Mouse (Mus musculus): ENCODE measurements around the gene Hist1h2bg. TPM values are rescaled to one million over a fixed set of nuclear protein-coding genes. Genes with fewer than 3 reads are reported as not detected.
A peak's percentile ranks its signal among the peaks of the same experiment; 100 is the strongest.

Gene Hist1h2bg
- total RNA-seq, 4 experiments from 2014 or later, result 18.1 to 34.4 (median 24.0) TPM

- DNase-seq (ENCODE audit: low spot score), result no peak
These were observed 40.4 kb downstream of the Hist1h2bg start for GRCm38 (mm10) chr13:23611638-23612037.

GRCm38 (mm10) chr13:23620056-23620732 lies 49.0 kb downstream of the Hist1h2bg start:
- DNase-seq (ENCODE audit: low spot score), result no peak

GRCm38 (mm10) chr13:23620733-23621531 lies 49.7 kb downstream of the Hist1h2bg start, which contains the start of gene Hist1h2be:
TSS of gene Hist1h2be (minus strand) at chr13:23621124.
- peak; percentile 87 for DNase-seq (ENCODE audit: low spot score)

Small RNA genes lying within 50 kb of the gene (microRNA-seq; reads per million reads assigned to microRNA genes)
- gene Gm44297 (not detected), gene Gm44359 (not detected), gene Gm44394 (not detected)

Other genes starting within 250 kb of the Hist1h2bg start
- 10 to 100 TPM; 12.3 to 15.4 (median 14.7) TPM for gene Zfp322a, start 202.2 kb upstream of the Hist1h2bg start, total RNA-seq (2022)
- 1 to 10 TPM; 4.1 to 4.8 (median 4.7) TPM for gene Abt1, start 147.5 kb upstream of the Hist1h2bg start, total RNA-seq (2022)
- gene Btn1a1, start 105.5 kb upstream of the Hist1h2bg start, total RNA-seq (2022), result not detected
- not detected for gene Btn2a2, start 82.5 kb upstream of the Hist1h2bg start, total RNA-seq (2022)
- 100 to 1,000 TPM; 231 to 254 (median 246) TPM for gene Hist1h4h, start 40.3 kb upstream of the Hist1h2bg start, total RNA-seq (2022)
- 10 to 100 TPM in 1 of 4 experiments, 1 to 10 TPM in 3; 2.4 to 17.9 (median 5.5) TPM for gene Hist1h2af, start 37.5 kb upstream of the Hist1h2bg start, total RNA-seq (2022)
- gene Hist1h3g, start 36.0 kb upstream of the Hist1h2bg start, total RNA-seq (2022), result 1 to 10 TPM; 3.4 to 5.0 (median 3.8) TPM
- gene Hist1h2bh, start 28.0 kb upstream of the Hist1h2bg start, total RNA-seq (2022), result 1 to 10 TPM in 2 of 4 experiments, under 1 TPM in 2; 0.91 to 1.3 (median 1.1) TPM
- gene Hist1h3f, start 27.3 kb upstream of the Hist1h2bg start, total RNA-seq (2022), result 1 to 10 TPM; 4.6 to 6.3 (median 5.7) TPM
- gene Hist1h4f, start 19.7 kb upstream of the Hist1h2bg start, total RNA-seq (2022), result 10 to 100 TPM; 18.8 to 31.0 (median 26.5) TPM
- 1 to 10 TPM; 1.2 to 1.5 (median 1.4) TPM for gene Hist1h1d, start 18.1 kb upstream of the Hist1h2bg start, total RNA-seq (2022)
- gene Hist1h3e, start 9.0 kb upstream of the Hist1h2bg start, total RNA-seq (2022), result 10 to 100 TPM; 13.1 to 17.7 (median 13.5) TPM
- 1 to 10 TPM in 3 of 4 experiments, not detected in 1; 1.4 to 4.9 (median 1.6) TPM for gene Hist1h2ae, start 176 bp upstream of the Hist1h2bg start, total RNA-seq (2022)
- gene Hist1h2bf, start 2.8 kb downstream of the Hist1h2bg start, total RNA-seq (2022), result 10 to 100 TPM in 2 of 4 experiments, 1 to 10 TPM in 2; 5.9 to 13.7 (median 10.7) TPM
- 1 to 10 TPM; 1.8 to 4.3 (median 2.7) TPM for gene Hist1h2ad, start 3.0 kb downstream of the Hist1h2bg start, total RNA-seq (2022)
- gene Hist1h3d, start 4.4 kb downstream of the Hist1h2bg start, total RNA-seq (2022), result 1 to 10 TPM; 1.1 to 4.0 (median 2.0) TPM
- 10 to 100 TPM; 42.4 to 50.0 (median 46.1) TPM for gene Hist1h4d, start 10.2 kb downstream of the Hist1h2bg start, total RNA-seq (2022)
- gene Hist1h2be, start 49.7 kb downstream of the Hist1h2bg start, total RNA-seq (2022), result 10 to 100 TPM; 11.6 to 13.8 (median 12.6) TPM
- gene Hist1h1e, start 51.2 kb downstream of the Hist1h2bg start, total RNA-seq (2022), result 10 to 100 TPM; 27.4 to 44.8 (median 35.5) TPM
- gene Hist1h2ac, start 112.6 kb downstream of the Hist1h2bg start, total RNA-seq (2022), result 1 to 10 TPM; 1.1 to 1.6 (median 1.3) TPM
- gene Hist1h2bc, start 112.8 kb downstream of the Hist1h2bg start, total RNA-seq (2022), result 10 to 100 TPM; 74.6 to 82.2 (median 76.6) TPM
- gene Hist1h1t, start 124.4 kb downstream of the Hist1h2bg start, total RNA-seq (2022), result under 1 TPM in 1 of 4 experiments, not detected in 3; 0.30 TPM
- 10 to 100 TPM; 37.9 to 55.9 (median 45.3) TPM for gene Hist1h4c, start 127.1 kb downstream of the Hist1h2bg start, total RNA-seq (2022)
- 10 to 100 TPM; 58.1 to 66.0 (median 61.5) TPM for gene Hfe, start 139.5 kb downstream of the Hist1h2bg start, total RNA-seq (2022)
- 100 to 1,000 TPM; 145 to 209 (median 187) TPM for gene Hist1h1c, start 167.4 kb downstream of the Hist1h2bg start, total RNA-seq (2022)
- gene Hist1h3c, start 174.2 kb downstream of the Hist1h2bg start, total RNA-seq (2022), result 1 to 10 TPM in 2 of 4 experiments, under 1 TPM in 1, not detected in 1; 0.82 to 5.6 (median 2.3) TPM
- 1 to 10 TPM; 2.6 to 6.9 (median 4.0) TPM for gene Hist1h2bb, start 175.3 kb downstream of the Hist1h2bg start, total RNA-seq (2022)
- 1 to 10 TPM in 3 of 4 experiments, not detected in 1; 2.4 to 8.4 (median 4.0) TPM for gene Hist1h2ab, start 179.7 kb downstream of the Hist1h2bg start, total RNA-seq (2022)
- gene Hist1h3b, start 180.9 kb downstream of the Hist1h2bg start, total RNA-seq (2022), result 10 to 100 TPM in 1 of 4 experiments, 1 to 10 TPM in 3; 2.4 to 16.9 (median 4.5) TPM
- 1 to 10 TPM; 5.4 to 9.6 (median 6.8) TPM for gene Hist1h4b, start 185.6 kb downstream of the Hist1h2bg start, total RNA-seq (2022)
- gene Hist1h4a, start 189.8 kb downstream of the Hist1h2bg start, total RNA-seq (2022), result 10 to 100 TPM in 1 of 4 experiments, 1 to 10 TPM in 3; 4.1 to 10.2 (median 5.4) TPM
- gene Hist1h3a, start 191.0 kb downstream of the Hist1h2bg start, total RNA-seq (2022), result 1 to 10 TPM; 1.8 to 10.0 (median 6.6) TPM
- 1 to 10 TPM; 3.3 to 5.0 (median 4.0) TPM for gene Hist1h1a, start 192.3 kb downstream of the Hist1h2bg start, total RNA-seq (2022)
- gene Trim38, start 198.5 kb downstream of the Hist1h2bg start, total RNA-seq (2022), result not detected
- not detected for gene Slc17a2, start 235.6 kb downstream of the Hist1h2bg start, total RNA-seq (2022)

Data from heart, adult 8-10 months (tissue).